Mouse (Mus musculus): ENCODE measurements around the gene Gm17402. TPM values are rescaled to one million over a fixed set of nuclear protein-coding genes. Genes with fewer than 3 reads are reported as not detected.
A peak's percentile ranks its signal among the peaks of the same experiment; 100 is the strongest.

The Gm17402 gene
- polyA plus RNA-seq (2012; fragmentation: generic; extraction: Trizol) = not detected

DNA sequence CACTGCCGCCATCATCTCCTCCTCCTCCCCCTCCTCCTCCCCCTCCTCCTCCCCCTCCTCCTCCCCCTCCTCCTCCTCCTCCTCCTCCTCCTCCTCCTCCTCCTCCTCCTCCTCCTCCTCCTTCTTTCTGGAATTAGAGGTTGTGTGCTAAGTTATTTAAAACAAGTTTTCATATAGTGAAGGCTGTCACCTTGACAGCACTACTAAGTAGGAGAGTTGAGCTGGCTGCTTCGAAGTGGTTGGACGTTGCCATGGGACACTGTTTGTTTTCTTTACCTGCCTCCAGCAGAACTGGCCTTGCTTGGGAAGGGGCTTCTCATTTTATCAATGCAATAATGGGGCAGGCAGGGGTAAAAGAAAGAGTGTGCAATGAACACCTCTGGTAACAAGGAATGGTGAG, at the start of gene Gm17402:
Gm17402 (minus strand) TSS at position 101 of the 400 bp plus-strand sequence.
- peaks cover 10% of the 10 kb centered on the region for H3K27me3 ChIP-seq (ENCODE audit: control insufficient read depth, insufficient read depth, insufficient read length)
- H3K4me3 ChIP-seq = no peak within 1 kb of the TSS
- peak within 1 kb of the TSS; percentile 68 for H3K4me2 ChIP-seq (ENCODE audit: low read depth)
- TF ChIP-seq SRF (IDR thresholded peaks at IDR 0.05; ENCODE audit: control insufficient read depth, insufficient read length, low read depth) (no peak), POLR2AphosphoS2 (IDR thresholded peaks at IDR 0.05; ENCODE audit: insufficient read length, low read depth) (no peak), E2F4 (IDR thresholded peaks at IDR 0.05; ENCODE audit: insufficient read depth) (no peak), REST (IDR thresholded peaks at IDR 0.05; ENCODE audit: insufficient read depth, insufficient read length) (no peak), MYOG (IDR thresholded peaks at IDR 0.05; ENCODE audit: control insufficient read depth in 1 of 3, insufficient read depth in 1 of 3, insufficient read length in 2 of 3, low read depth in 2 of 3) (no peak), USF1 (IDR thresholded peaks at IDR 0.05; ENCODE audit: low read depth) (no peak), MYOD1 (IDR thresholded peaks at IDR 0.05; ENCODE audit: control insufficient read depth in 1 of 3, insufficient read length in 2 of 3, low read depth in 2 of 3) (no peak), CEBPB (IDR thresholded peaks at IDR 0.05; ENCODE audit: insufficient read depth, poor library complexity, severe bottlenecking) (no peak), POLR2A (IDR thresholded peaks at IDR 0.05; ENCODE audit: insufficient read length, low read depth) (no peak), TCF3 (IDR thresholded peaks at IDR 0.05; ENCODE audit: insufficient read length, low read depth) (no peak), TCF12 (IDR thresholded peaks at IDR 0.05; ENCODE audit: insufficient read depth, poor library complexity, severe bottlenecking) (no peak), MAX (IDR thresholded peaks at IDR 0.05; ENCODE audit: low read depth) (no peak)
- H3ac ChIP-seq (ENCODE audit: control insufficient read depth, insufficient read length) = no peak within 1 kb of the TSS
- no peaks in the 10 kb centered on the region for H3K36me3 ChIP-seq (ENCODE audit: control insufficient read depth, insufficient read depth)
- no peaks in the 10 kb centered on the region for H3K79me2 ChIP-seq (ENCODE audit: control insufficient read depth, insufficient read depth)

GRCm38 (mm10) chr3:67378215-67378614, 3.3 kb upstream of the Gm17402 start:
- Histone ChIP-seq H3K79me2 (ENCODE audit: control insufficient read depth, insufficient read depth) (no peaks in the 10 kb centered on the region), H3K4me3 (no peak overlapping the region), H3K36me3 (ENCODE audit: control insufficient read depth, insufficient read depth) (no peaks in the 10 kb centered on the region), H3K4me2 (ENCODE audit: low read depth) (no peak overlapping the region), H3K27me3 (ENCODE audit: control insufficient read depth, insufficient read depth, insufficient read length) (peaks cover 7% of the 10 kb centered on the region), H3ac (ENCODE audit: control insufficient read depth, insufficient read length) (no peak overlapping the region)
- no peak for TF ChIP-seq POLR2AphosphoS2 (IDR thresholded peaks at IDR 0.05; ENCODE audit: insufficient read length, low read depth)
- no peak for TF ChIP-seq TCF12 (IDR thresholded peaks at IDR 0.05; ENCODE audit: insufficient read depth, poor library complexity, severe bottlenecking)
- TF ChIP-seq REST (IDR thresholded peaks at IDR 0.05; ENCODE audit: insufficient read depth, insufficient read length) = no peak
- no peak for TF ChIP-seq POLR2A (IDR thresholded peaks at IDR 0.05; ENCODE audit: insufficient read length, low read depth)
- no peak for TF ChIP-seq MYOD1 (IDR thresholded peaks at IDR 0.05; ENCODE audit: control insufficient read depth in 1 of 3, insufficient read length in 2 of 3, low read depth in 2 of 3)
- no peak for TF ChIP-seq MYOG (IDR thresholded peaks at IDR 0.05; ENCODE audit: control insufficient read depth in 1 of 3, insufficient read depth in 1 of 3, insufficient read length in 2 of 3, low read depth in 2 of 3)
- no peak for TF ChIP-seq CEBPB (IDR thresholded peaks at IDR 0.05; ENCODE audit: insufficient read depth, poor library complexity, severe bottlenecking)
- no peak for TF ChIP-seq E2F4 (IDR thresholded peaks at IDR 0.05; ENCODE audit: insufficient read depth)
- no peak for TF ChIP-seq USF1 (IDR thresholded peaks at IDR 0.05; ENCODE audit: low read depth)
- no peak for TF ChIP-seq SRF (IDR thresholded peaks at IDR 0.05; ENCODE audit: control insufficient read depth, insufficient read length, low read depth)
- TF ChIP-seq TCF3 (IDR thresholded peaks at IDR 0.05; ENCODE audit: insufficient read length, low read depth) = no peak
- TF ChIP-seq MAX (IDR thresholded peaks at IDR 0.05; ENCODE audit: low read depth) = no peak

GRCm38 (mm10) chr3:67374360-67374778, 594 bp downstream of the Gm17402 start:
- H3K79me2 ChIP-seq (ENCODE audit: control insufficient read depth, insufficient read depth) = no peaks in the 10 kb centered on the region
- H3ac ChIP-seq (ENCODE audit: control insufficient read depth, insufficient read length) = no peak overlapping the region
- peak overlapping the region; percentile 68 for H3K4me2 ChIP-seq (ENCODE audit: low read depth)
- TF ChIP-seq MYOG (IDR thresholded peaks at IDR 0.05; ENCODE audit: control insufficient read depth in 1 of 3, insufficient read depth in 1 of 3, insufficient read length in 2 of 3, low read depth in 2 of 3) (no peak), E2F4 (IDR thresholded peaks at IDR 0.05; ENCODE audit: insufficient read depth) (no peak), CEBPB (IDR thresholded peaks at IDR 0.05; ENCODE audit: insufficient read depth, poor library complexity, severe bottlenecking) (no peak), MAX (IDR thresholded peaks at IDR 0.05; ENCODE audit: low read depth) (no peak), SRF (IDR thresholded peaks at IDR 0.05; ENCODE audit: control insufficient read depth, insufficient read length, low read depth) (no peak), USF1 (IDR thresholded peaks at IDR 0.05; ENCODE audit: low read depth) (no peak)
- H3K4me3 ChIP-seq = no peak overlapping the region
- no peaks in the 10 kb centered on the region for H3K36me3 ChIP-seq (ENCODE audit: control insufficient read depth, insufficient read depth)
- H3K27me3 ChIP-seq (ENCODE audit: control insufficient read depth, insufficient read depth, insufficient read length) = peaks cover 10% of the 10 kb centered on the region

DNA sequence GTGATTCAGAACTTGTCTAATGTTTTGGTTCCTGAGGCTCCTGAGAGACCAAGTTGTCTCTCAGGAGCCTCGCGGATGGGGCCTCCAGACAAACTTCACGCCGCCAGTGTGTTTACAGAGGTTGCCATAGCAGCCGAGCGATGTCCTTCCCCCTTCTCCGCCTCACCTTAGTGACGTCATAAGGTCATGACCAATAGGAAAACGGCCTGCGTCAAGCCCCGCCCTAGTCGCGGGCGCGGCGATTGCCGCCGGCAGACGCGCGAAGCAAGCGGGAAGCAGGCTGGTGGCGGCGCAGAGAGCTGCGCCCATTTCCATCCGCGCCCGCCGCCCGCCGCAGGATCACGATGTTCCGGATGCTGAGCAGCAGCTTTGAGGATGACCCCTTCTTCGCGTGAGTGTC, 1.1 kb downstream of the Gm17402 start, which contains the start of gene Mlf1:
Mlf1 (plus strand) TSS at position 226 of the 400 bp plus-strand sequence.
- H3K4me2 ChIP-seq (ENCODE audit: low read depth) = peak within 1 kb of the TSS; percentile 68
- peaks cover 10% of the 10 kb centered on the region for H3K27me3 ChIP-seq (ENCODE audit: control insufficient read depth, insufficient read depth, insufficient read length)
- H3ac ChIP-seq (ENCODE audit: control insufficient read depth, insufficient read length) = no peak within 1 kb of the TSS
- no peaks in the 10 kb centered on the region for H3K36me3 ChIP-seq (ENCODE audit: control insufficient read depth, insufficient read depth)
- no peak for TF ChIP-seq POLR2AphosphoS2 (IDR thresholded peaks at IDR 0.05; ENCODE audit: insufficient read length, low read depth)
- TF ChIP-seq POLR2A (IDR thresholded peaks at IDR 0.05; ENCODE audit: insufficient read length, low read depth) = peak; percentile 47
- no peaks in the 10 kb centered on the region for H3K79me2 ChIP-seq (ENCODE audit: control insufficient read depth, insufficient read depth)
- no peak within 1 kb of the TSS for H3K4me3 ChIP-seq

DNA sequence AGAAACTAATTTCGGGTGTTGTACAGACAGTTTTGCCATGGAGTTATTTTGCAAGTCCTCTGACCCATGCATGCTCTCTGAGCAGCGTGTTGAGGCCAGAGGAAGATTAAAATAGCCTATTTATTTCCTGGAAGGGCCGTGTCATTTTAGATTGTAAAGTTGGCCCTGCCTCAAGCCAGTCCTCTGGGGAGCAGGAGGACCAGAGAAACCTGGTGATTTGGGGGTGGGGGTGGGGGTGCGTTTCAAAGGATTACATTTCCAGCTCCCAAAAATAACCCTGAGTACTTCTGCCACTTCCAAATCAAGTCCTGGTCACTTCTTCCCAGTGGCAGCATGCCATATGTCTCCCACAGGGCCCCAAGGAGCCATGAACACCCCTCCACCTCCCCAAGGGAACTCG, 2.2 kb downstream of the Gm17402 start:
- Histone ChIP-seq H3K79me2 (ENCODE audit: control insufficient read depth, insufficient read depth) (no peaks in the 10 kb centered on the region), H3K27me3 (ENCODE audit: control insufficient read depth, insufficient read depth, insufficient read length) (peaks cover 10% of the 10 kb centered on the region), H3ac (ENCODE audit: control insufficient read depth, insufficient read length) (no peak overlapping the region), H3K4me2 (ENCODE audit: low read depth) (peak overlapping the region; percentile 36), H3K4me3 (no peak overlapping the region), H3K36me3 (ENCODE audit: control insufficient read depth, insufficient read depth) (no peaks in the 10 kb centered on the region)
- TF ChIP-seq POLR2A (IDR thresholded peaks at IDR 0.05; ENCODE audit: insufficient read length, low read depth) (no peak), TCF3 (IDR thresholded peaks at IDR 0.05; ENCODE audit: insufficient read length, low read depth) (no peak), MAX (IDR thresholded peaks at IDR 0.05; ENCODE audit: low read depth) (no peak), SRF (IDR thresholded peaks at IDR 0.05; ENCODE audit: control insufficient read depth, insufficient read length, low read depth) (no peak), POLR2AphosphoS2 (IDR thresholded peaks at IDR 0.05; ENCODE audit: insufficient read length, low read depth) (no peak), REST (IDR thresholded peaks at IDR 0.05; ENCODE audit: insufficient read depth, insufficient read length) (no peak), MYOG (IDR thresholded peaks at IDR 0.05; ENCODE audit: control insufficient read depth in 1 of 3, insufficient read depth in 1 of 3, insufficient read length in 2 of 3, low read depth in 2 of 3) (no peak), TCF12 (IDR thresholded peaks at IDR 0.05; ENCODE audit: insufficient read depth, poor library complexity, severe bottlenecking) (no peak), E2F4 (IDR thresholded peaks at IDR 0.05; ENCODE audit: insufficient read depth) (no peak)
